Mouse (Mus musculus): ENCODE results near the gene Rnf152.

DNA sequence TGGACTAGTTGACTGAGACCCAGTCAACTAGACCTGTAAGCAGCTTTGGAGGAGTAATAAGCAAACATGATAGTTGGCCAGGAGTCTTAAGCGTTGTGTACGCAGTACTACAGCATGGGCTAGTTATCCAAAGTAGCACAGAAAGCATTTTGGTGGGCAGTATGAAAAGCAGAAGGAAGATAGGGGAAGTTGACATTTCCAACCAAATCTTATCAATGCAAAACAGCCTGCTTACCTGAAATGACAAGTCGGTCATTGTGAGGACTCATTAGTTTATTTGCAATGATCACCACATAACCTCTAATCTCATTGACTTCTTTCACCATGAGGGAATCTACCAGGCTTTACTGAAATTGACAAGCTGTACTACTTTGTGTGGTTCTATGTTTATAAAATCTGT lies 107.3 kb downstream of the Rnf152 start:
- no peak for TF ChIP-seq POLR2A (IDR thresholded peaks at IDR 0.05; ENCODE audit: control insufficient read depth, extremely low read depth, insufficient read depth, low read length, poor library complexity)
- TF ChIP-seq CTCF (IDR thresholded peaks at IDR 0.05; ENCODE audit: borderline replicate concordance, control insufficient read depth, extremely low read depth, insufficient read depth, low read length, poor library complexity), result no peak

Data from thymus, adult 2 months (tissue).